Mouse (Mus musculus): Measurements from ENCODE around the gene Rab1a. TPM values are rescaled to one million over a fixed set of nuclear protein-coding genes. Genes with fewer than 3 reads are reported as not detected.

Gene Rab1a
- total RNA-seq, 2 experiments from 2014 or later: 106 to 142 TPM

DNA sequence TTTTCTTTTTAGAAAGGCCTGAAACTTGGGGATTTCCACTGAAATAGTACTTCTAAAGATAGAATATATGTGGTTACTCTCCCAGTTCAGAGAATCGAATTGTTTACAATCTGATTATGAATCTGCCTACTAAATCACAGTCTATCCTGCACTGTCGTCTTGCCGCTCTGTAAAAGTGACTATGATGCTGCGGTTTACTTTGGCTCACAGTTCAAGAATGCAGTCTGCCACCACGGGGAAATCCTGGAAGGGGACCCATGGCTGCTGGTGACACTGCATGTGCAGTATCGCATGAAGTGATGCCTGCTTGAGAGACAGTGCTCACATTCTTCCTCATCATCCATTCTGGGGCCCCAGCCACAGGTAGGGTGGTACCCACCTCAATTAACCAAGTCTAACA, 44.1 kb downstream of the Rab1a start:
- ATAC-seq (replicated peaks; ENCODE audit: poor library complexity, severe bottlenecking): no peak

DNA sequence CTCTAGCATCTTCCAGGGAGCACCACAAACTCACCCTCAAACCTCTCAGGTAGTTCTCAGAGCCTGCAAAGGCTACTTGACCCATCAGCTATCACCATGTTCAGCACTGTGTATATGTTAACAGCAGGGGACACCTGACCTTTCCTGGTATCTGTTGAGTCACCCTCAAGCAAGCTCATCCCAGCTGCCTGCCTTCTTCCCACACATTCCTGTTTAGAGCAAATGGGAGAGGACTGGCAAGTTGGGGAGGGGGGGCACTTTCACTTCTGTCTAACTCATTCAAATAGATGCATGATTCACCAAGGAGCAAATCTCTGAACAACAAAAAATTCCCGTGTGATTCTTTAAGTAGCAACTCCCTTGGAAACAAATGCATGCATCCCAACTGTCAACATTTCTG, 45.4 kb downstream of the Rab1a start:
- ATAC-seq (replicated peaks; ENCODE audit: poor library complexity, severe bottlenecking): no peak

DNA sequence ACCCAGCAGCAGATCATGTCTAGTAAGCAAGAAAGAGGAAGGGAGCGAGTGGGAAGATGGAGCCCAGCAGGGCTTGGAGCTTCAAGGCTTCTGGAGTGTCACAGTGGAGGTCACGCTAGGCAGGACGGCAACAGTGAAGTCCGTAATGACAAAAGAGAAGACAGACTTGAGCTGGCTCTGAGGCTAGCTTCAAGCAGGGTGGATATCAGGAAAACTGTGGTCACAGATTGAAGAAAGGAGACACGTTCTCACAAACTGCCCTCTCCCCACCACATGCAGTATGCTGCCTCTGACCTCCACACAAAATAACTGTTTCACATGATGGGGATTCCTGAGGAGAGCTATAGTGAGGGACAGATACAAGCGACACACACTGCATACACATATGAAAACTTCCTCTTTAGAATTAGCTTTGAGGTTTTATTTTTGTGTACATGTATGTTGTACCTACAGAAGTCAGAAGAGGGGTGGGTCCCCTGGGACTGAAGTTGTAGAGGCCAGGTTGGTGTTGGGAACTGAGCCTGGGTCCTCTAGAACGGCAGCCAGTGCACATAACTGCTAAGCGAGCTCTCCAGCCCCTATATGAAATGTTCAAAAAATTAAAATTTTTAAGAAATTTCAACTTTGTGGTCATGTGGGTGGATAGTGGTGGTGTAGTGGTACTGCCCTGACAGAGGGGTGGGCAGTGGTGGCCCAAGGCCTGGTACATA, 46.1 kb downstream of the Rab1a start:
- no peak for ATAC-seq (replicated peaks; ENCODE audit: poor library complexity, severe bottlenecking)

DNA sequence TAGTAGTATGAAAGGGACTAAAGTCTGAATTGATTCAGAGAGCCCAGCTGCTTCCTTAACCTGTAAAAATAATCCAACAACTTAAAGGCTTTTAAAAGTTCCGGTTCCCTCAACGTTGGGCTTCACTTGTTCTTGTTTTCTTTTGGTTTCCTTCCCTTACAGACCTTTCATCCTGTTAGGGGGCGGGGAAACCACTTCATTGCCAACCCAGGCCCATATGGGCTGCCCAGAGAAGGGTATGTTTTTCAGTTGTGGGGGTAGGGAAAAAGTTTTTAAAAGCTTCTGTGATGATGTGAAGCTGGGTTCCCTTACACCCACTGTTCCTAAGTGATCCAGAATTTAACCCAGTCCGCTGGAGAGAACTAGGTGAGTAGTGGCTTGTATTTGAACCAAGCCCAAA, 47.0 kb downstream of the Rab1a start:
- peak; percentile 19; the same call in 1 of the 2 replicates for ATAC-seq (replicated peaks; ENCODE audit: poor library complexity, severe bottlenecking)

DNA sequence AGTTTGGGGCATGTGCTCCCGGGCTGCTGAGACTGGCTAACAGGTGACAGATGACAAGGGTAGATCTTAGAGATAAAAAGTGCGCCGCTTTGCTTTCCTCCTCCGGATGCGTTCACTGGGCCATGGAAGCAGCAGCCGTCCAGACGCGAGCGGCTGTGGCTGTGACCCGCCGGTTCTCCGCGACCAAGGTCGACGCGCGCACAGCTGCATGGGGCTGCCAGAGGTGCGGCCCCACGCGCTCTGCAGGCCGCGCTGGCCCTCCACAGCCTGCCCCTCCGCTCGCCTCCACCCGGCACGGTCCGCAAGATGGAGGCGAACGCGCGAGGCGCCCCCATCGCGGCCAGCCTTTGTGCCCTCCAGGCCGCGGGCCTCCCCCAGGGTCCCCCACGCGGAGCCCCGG, 47.6 kb downstream of the Rab1a start:
- peak; percentile 14; the same call in 1 of the 2 replicates for ATAC-seq (replicated peaks; ENCODE audit: poor library complexity, severe bottlenecking)

DNA sequence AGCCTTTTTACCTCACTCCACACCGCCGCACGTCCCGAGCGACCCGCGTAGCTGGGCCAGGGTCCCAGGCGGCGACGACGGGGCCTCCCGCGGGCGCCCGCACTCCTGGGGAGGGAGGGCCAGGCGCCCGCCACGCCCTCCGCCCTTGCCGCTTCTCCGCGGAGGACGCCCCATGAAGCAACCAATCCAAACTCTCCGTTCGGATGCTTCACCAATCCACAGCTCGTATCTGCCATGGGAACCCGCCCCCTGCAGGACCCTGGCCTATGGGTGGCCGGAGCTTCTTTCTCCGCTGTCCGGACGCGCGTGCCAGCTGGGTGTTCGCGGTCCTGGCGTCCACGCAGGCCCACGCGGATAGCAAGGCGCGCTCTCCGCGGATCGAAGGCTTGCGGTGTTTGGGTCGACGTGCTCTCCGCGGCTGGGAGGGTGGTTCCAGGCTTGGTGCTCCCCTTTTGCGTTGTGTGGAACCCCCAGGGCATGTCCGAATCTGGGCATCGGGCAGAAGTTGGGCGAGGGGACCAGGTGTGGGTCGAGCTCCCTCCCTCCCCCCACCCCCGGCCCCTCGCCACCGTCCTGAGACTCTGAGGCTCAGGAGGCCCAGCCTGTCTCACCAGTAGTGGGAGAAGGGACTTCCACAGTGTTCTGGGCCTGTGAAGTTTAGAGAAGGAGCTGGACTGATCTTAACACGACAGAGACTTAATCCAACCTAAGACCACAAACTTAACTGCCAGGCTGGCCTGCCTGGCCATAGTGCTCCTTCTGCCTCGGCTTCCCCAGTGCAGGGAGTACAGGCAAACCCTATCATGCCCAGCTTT, 48.3 kb downstream of the Rab1a start, which contains the start of gene Cep68:
Cep68 (minus strand) TSS at position 134 of the 815 bp plus-strand sequence.
- ATAC-seq (replicated peaks; ENCODE audit: poor library complexity, severe bottlenecking): peak; percentile 93

DNA sequence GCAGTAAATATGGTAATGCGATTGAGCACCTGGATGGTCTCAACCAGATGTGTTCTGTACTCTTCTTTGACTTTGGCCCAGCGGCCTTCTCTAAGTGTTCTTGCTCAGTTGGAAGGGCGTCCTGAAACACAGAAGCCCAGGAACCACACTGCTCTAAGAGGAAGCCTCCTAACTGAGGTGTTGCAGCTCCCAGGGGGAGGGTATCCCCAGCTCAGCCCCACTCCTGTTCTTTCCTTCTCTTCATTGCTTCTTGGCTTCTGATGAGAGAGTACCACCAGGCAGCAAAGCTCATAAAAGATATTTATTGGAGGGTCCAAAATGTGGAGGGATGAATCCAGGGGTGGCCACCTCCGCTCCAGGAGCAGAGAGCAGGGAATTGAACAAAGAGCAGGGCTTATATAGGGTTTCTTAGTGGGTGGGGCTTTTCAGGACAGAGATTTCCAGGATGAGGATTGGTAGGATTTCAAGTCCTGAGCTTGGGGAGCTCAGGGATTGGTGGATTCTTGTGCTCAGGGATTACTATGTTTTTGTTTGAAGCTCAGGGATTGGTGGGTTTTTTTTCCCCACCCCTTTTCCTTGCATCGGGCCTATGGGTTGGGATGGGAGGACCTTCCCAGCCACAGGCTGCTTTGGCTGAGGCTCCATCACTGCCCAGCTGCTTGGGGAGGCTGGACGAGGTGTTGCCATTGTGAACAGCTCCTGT, 49.4 kb downstream of the Rab1a start:
- ATAC-seq (replicated peaks; ENCODE audit: poor library complexity, severe bottlenecking): no peak

DNA sequence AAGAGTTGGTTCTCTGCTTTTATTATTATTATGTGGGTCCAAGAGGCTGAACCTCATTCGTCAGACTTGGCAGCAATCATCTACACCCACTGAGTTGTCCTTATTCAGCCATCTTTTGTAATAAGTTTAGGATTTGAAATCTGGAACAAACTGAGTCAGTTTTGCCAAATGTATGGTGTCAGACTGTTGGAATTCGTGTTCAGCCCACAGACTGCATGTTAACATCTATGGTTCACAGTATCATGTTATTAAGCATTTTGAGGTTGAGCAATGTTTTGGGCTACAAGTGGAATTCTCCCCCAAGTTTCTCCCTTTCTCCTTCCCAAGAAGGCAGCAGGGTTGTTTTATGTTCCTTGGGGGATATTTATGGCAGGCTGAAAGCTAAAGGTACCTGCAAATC, 51.9 kb downstream of the Rab1a start:
- ATAC-seq (replicated peaks; ENCODE audit: poor library complexity, severe bottlenecking): no peak

DNA sequence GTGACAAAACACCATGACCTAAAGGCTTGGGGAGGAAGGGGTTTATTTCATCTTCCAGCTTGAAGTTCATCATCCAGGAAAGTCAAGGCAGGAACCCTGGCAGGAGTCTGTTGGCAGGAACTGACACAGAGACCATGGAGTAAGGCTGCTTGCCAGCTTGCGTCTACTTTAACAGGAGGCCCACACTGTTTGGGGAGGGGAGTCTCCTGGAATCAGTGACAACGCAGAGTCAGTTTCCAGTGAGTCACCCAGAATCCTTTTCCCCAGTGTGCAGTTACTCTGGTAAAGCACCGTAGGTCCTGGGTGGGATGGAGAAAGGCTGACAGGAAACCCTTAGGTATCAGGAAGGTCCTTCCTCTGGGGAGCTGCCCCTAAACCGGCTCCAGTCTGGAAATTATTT, 53.6 kb downstream of the Rab1a start:
- no peak for ATAC-seq (replicated peaks; ENCODE audit: poor library complexity, severe bottlenecking)

DNA sequence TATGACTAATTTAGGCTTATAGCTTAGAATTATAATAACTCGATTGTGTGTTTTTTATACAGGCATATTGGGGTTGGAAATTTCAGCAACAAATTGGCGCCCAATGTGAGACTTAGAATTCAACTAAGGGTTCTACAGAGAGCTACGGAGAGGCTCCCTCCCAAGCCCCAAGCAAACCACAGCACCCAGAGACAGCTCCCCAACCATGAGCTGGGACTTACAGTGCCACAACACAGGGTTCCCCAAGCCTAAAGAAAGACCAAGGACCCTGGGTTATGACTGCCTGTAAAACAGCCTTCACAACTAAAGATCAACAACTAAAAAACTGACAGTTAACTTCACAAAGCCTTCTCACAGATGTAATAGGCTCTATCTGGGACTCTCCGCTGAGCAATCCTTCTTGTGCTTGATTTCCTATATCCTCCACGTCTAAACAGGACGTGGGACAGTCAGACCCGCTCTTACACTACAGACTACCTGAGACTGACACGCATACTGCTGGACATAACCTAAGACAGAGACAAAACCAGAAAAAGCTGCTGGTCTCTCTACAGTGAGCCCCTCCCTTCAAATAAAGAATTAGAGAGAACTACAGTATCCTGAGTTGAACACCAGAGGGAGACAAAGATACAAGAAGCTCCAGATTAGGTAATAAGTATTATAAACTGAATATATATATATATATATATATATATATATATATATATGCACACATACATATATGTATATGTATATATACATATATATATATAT, 61.6 kb downstream of the Rab1a start:
- peak; percentile 69 for ATAC-seq (replicated peaks; ENCODE audit: poor library complexity, severe bottlenecking)

DNA sequence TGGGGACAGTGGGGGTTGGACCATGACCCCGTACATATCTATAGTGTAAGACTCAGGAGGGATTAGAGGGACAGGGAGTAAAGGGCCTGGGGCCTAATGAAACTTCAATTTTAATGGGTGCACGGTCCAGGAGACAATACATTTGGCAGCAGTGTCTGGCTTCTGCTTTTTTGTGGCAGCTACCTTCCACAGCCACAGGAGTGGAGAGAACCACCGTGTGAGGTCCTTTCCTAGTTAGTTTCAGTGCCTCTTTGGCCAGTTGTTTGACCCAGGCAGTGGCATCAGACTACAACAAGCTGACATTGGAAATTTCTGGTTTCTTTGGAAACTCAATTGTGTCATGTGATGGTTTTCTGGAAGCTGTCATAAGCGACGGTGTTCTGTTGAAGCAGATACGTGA, 68.7 kb downstream of the Rab1a start:
- ATAC-seq (replicated peaks; ENCODE audit: poor library complexity, severe bottlenecking): peak; percentile 65

DNA sequence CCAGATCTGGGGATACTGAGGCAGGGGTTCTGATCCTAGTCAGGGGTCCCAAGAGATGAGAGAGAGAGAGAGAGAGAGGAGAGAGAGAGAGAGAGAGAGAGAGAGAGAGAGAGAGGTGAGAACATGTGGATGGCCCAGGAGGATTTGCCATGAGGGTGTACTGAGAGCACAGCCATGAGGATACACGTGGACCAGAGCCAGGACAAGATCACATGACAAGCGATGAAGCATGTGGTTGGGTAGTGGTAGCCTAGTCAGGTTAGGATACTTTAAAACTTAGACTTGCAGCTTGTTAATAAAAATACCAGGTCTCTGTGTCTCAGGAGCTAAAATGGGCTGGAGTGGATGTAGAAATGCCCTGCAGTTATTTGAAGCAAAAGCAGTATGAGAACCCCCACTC, 74.7 kb downstream of the Rab1a start:
- ATAC-seq (replicated peaks; ENCODE audit: poor library complexity, severe bottlenecking): no peak

Other genes starting within 250 kb of the Rab1a start
- 189 and 205 TPM in 2 replicates for gene Actr2, start 88.5 kb upstream of the Rab1a start, total RNA-seq (2014; fragmentation: Nextera tagmentation)
- gene Actr2, start 88.5 kb upstream of the Rab1a start, total RNA-seq (2017): 254 and 304 TPM in 2 replicates
- 40.0 and 41.2 TPM in 2 replicates for gene Cep68, start 48.0 kb downstream of the Rab1a start, total RNA-seq (2014; fragmentation: Nextera tagmentation)
- 23.3 and 23.7 TPM in 2 replicates for gene Cep68, start 48.0 kb downstream of the Rab1a start, total RNA-seq (2017)
- 0.73 and 1.2 TPM in 2 replicates for gene Slc1a4, start 131.3 kb downstream of the Rab1a start, total RNA-seq (2014; fragmentation: Nextera tagmentation)
- gene Slc1a4, start 131.3 kb downstream of the Rab1a start, total RNA-seq (2017): 0.36 and 0.47 TPM in 2 replicates

Data from granulocyte monocyte progenitor cell, adult 5-6 weeks (primary cell).